Mouse (Mus musculus) regulatory T cell (primary cell): ENCODE data around the gene Strip2.

ENCODE experiments used
- in situ Hi-C: fragments of 300-600 bp; cut with MboI, MseI; formaldehyde crosslinking; loops from one replicate; pipeline ENCODE4 v1.15.1; 2025; ENCODE audit warnings: high pct_unique_total_duplicates

The Strip2 gene

DNA sequence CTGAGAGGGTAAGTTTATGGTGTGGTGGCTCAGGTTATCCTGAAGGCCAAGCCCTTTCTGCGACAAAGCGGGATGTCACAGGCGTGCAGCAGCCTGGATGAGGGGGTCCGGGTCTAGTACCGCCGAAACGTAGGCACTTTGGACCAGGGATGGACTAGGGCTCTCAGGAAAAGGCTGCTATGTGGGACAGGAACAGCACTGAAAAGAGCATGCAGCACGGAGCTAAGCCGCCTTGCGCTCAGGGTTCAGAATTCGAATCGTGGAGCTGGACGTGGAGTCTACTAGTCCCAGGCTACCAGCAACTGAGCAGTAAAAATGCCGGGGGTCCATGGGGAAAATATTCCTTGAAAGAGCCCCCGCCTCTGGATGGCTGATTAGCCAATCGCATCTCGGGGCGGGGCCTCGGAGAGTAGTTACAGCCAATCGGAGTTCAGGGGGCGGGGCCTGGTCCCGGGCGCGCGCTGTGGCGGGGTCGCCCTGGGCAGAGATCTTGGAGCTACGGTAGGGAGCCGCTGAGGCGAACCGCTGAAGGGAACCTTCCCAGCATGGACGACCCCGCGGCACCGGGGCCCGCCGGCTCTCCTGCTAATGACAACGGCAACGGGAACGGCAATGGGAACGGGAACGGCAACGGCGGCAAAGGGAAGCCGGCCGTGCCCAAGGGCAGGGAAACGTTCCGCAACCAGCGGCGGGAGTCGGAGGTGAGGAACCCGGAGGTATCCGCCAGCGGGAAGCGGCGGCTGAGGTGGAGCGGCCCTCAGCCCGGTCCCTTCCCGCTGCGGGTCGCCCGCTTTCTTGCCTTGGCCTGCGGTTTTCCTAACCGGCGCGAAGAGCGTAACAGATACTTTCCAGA lies at the start of gene Strip2:
TSS of gene Strip2 (plus strand) at position 483 of the 853 bp plus-strand sequence.
- in situ Hi-C loops = no loop called here

DNA sequence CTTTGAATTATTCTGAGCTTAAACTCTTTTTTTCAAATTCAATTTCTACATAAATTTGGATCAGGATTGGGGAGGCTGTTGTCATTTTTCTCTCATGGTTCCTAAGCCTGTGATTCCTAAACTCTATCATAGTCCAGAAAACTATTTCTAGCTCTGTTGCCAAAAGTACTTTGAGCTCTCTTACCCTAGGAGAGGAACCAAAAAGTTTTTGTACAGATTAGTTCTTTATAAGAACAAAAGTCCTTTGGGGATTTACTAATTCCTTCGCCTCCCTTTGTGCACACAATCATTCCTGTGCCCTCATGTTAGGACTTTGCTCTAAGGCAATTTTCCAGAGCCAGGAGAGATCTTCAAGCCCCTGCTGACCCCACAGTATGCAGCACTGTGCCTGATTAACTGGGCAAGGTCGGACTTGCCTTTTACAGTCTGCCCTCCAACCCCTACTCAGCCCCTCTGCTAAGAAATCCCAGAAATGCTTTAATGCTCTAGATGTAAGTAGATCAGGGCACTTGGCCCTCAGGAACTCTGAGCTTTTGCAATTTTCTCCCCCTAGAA lies 48.4 kb upstream of the Strip2 start:
- in situ Hi-C loops = no loop called here

DNA sequence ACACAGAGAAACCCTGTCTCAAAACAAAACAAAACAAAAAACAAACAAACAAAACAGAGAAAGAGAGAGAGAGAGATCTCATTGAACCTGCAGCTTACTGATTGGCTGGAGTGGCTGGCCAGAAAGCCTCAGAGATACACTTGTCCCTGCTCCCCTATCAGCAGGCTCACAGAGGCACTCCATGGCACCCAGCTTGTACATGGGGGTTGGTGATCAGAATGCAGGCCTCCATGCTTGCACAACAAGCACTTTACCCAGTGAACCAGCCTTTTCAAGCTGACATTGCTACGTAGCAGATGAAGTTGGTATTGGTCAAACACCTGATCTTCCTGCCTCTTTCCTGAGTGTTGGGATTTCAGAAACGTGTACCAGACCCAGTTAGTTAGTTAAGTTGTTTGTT lies 43.2 kb upstream of the Strip2 start:
- in situ Hi-C loops = no loop called here

DNA sequence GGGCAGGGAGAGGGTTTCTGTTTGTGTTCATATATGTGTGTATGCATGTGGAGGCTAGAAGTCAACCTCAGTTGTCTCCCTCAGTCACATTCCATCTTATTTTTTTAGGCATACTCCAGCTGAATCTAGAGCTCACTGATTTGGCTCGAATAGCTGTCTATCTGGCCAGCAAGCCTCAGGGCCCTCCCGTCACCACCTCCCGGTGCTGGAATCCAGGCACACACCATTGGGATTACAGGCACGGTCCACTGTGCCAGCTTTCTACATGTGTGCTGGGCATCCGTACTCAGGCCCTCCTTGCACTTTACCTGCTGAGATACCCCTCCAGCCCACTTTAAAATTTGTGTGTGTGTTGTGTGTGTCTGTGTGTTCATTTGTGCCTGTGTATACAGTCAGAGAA lies 41.2 kb upstream of the Strip2 start:
- in situ Hi-C loops = no loop called here

DNA sequence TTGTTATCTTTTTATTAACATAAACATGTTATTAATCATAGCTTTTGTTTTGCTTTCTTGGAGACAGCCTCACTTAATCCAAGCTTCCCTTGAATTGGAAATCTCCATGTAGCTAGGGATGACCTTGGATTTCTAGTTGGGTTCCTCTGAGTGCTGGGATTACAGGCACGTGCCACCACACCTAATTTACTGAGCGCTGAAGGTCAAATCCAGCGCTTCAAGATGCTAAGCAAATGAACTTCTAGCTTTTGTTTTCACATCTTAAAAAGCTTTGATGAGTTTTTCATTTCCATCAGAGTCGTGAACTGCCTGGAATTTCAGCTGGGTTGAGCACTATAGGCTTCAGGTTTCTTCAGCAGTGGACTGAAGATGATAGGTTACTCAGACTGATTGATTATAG lies 40.0 kb upstream of the Strip2 start:
- in situ Hi-C loops = no loop called here

DNA sequence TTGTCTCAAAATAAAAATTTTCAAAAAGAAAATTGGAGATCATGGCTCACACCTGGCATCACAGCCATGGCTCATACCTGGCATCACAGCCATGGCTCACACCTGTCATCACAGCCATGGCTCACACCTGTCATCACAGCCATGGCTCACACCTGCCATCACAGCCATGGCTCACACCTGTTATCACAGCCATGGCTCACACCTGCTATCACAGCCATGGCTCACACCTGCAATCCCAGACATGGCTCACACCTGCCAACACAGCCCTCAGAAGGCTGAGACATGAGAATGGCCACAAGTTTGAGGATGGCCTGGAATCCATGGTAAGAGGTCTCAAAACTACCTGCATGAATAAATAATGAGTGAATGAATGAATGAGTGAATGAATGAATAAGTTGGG lies 37.2 kb upstream of the Strip2 start:
- in situ Hi-C loops = no loop called here

DNA sequence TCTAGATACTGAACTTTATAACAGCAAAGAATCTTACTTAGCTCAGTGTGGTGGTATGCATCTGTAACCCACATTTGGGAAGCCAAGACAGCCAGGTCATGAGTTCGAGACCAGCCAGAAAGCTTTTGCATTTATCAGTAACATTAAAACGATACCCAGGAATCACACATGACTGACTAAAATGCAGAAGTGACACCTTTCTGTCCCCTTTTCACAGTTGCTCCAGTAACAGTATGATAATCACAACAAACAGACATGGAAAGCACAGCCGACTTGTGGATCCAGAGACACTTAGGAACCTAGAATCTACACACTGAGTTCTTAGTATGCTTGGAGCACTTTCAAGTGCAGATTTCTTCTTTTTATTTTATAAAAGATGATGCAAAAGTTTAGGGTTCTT lies 36.0 kb upstream of the Strip2 start:
- in situ Hi-C loops = no loop called here

DNA sequence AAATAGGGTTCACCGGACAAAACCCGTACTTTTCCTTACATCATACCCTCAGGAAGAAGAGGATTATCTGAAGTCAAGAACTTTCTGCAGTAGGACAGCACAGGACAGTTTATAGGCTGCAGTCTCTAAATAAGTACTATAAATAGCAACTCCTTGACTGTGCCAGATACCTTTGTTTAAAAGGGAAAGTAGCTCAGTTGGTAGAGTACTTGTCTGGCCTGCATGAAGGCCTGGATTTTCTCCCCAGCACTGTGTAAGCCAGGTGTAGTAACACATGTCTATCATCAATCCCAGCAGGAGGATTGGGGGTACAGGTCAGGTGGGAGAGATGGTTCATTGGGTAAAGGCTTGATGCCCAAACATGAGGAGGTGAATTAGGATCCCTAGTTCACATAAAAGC lies 34.9 kb upstream of the Strip2 start:
- in situ Hi-C loops = no loop called here

DNA sequence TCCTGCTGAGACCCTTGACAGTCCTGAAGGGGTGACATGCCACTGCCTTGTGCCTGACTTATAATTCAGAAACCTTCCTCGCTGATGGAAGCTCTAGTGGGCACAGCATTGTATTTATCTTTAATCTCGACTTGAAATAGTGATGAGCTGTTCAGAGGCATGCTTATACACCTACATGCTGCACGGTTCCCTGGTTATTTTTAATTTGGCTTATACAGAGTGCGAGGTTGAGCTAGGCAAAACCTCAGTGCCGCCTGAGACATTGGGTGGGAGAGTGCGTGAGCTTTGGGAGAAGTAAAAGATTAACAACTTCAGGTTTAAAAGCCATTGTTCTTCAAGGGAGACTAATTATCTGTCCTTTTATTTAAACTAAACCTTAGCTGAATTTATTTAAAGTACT lies 33.9 kb upstream of the Strip2 start:
- in situ Hi-C loops = no loop called here

DNA sequence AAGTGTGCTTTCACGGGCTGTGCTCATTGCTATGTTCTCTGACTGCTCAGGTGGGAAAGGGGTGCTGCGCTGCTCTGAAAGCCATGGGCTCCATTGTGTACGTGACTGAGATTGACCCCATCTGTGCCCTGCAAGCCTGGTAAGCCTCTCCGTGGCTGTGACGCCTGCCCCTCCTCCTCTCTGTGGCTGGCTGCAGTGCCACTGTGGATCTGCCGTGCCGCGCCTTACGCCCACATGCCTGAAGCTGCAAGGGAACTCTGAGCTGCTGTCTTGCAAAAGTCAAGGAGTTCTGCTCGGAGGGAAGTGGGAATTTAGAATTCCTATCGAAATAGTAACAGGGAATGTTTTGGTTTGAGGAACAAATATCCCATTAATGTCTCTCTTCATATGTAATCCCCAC lies 25.7 kb upstream of the Strip2 start:
- in situ Hi-C loops = no loop called here

DNA sequence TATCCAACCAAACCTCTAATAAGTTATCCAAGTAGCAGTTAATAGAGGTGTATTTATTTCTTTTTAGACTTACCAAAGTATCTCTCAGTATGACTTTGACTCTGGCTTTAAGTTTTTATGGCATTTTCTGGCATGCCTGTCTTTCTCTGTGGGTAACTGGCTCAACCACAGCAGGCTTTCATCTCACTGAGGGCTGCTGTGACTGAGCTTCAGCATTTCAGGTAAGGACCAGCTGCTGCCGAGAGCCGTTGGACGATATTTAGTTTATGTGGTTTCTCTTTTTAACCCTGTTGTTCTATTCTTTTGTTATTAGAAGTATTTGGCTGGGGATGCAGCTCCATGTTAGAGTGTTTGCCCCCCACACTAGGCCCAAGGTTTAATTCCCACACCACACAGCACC lies 19.8 kb upstream of the Strip2 start:
- in situ Hi-C loops = no loop called here

DNA sequence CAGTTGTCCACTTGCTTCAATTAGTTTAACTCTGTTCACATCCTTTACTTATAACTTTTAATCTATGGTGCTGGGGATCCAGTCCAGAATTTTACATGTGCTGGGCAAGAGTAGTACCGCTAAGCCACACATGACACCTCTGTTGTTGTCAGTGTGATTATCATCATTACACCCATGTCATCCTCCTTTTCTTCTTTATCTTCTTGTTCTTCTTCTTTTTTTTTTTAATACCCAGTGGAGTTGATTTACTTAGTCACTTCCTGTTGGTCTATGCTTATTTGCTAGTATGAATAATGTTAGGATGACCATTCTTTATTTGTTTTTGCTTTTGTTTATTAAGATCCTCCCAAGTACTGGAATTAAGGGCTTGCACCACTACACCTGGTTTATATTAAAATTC lies 15.4 kb upstream of the Strip2 start:
- in situ Hi-C loops = no loop called here

DNA sequence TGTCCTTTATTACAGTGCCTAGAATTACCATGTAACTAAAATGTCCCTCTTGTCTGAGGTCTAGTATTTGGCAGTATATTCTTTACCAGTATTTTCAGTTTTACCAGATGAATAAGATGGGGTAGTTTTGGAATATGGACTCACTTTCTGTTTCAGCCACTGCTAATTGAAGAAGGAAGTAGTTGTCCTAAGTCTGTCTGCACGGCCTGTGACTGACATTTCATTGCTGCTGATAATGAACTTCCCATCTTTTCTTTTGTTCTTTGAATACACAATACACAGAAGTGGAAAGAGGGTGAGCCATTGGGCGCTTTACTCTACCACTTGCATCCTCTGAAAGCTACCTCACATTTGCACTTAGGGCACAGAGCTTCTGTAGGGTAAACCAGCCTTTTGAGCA lies 14.6 kb upstream of the Strip2 start:
- in situ Hi-C loops = no loop called here

DNA sequence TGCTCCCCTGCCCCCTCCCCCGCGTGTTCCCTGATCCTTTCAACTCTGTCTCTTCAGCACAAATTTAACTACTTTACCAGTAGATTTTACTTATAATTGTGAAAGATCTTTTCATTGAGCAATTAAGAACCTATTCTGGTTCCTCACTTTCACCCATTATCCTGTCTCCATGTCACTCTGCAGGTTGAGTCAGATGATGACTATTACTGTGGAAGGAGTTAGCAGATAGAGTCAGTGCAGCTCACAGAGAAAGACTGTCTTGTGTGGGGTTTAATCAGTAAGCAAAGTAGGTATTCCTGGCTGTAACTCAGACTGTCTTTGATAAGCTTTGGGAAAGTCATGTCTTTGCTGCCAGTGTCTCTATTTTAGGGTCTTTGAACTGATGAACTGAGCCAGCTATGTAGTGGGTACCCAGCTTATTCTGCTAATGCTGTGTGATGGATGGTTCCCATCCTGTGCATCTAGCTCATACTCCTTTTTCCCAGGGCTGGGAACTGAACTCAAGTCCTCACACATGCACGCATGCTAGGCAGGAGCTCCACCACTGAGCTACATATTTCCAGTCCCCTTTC lies 13.4 kb upstream of the Strip2 start:
- in situ Hi-C loops = no loop called here

DNA sequence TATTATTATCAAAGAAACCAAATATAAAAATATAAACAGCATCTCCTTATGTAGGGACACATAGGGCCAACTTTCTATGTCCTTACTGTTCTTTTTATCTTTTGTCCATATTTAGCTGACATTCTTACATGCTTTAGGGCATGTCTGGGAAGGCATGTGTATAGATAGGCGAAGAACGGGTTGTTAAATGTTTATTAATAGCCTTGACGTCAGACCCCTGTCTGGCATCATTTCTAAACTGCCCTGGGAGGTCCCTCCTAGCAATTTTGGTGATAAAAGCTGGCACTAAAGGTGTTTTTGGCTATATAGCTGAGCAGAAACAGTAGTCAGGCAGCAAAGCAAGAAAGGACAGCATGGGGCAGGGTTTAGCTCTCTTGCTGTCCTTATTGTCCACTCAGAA lies 12.5 kb upstream of the Strip2 start:
- in situ Hi-C loops = no loop called here

DNA sequence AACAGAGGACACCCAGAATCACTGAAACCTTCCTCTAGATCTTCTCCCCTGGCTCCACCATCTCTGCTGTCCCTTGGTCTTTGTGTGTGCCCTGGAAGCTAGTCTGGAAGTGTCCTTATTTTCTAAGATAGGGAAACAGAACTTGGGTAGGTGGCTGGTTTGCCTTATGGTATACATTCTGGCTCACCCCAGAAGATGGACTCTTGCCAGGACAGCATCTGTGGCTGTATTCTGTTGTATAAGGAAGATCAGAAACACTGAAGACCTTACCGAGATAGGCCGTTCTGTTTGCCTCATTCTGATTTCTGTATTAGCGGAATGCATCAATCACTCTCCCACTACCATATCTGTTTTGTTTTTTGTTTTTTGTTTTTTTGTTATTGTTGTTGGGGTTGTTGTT lies 6.2 kb upstream of the Strip2 start:
- in situ Hi-C loops = no loop called here

DNA sequence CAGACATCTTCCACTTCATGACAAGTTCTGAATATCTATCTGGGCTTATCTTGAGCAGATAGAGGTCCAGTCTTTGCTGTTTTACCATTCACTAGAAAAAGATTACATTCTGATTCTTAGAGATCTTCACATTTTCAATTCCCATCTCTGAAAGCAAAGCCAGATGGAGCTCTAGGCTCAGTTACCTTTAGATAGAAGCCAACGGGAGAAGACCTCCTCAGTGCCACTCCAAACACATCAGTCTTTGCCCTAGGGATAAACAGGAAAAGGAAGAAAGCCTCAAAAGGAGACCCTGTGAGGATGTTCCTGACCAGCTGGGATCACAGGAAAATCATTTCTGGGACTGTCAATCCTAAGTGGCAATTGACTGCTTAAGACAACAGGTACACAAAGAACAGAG lies 3.1 kb upstream of the Strip2 start:
- in situ Hi-C loops = no loop called here

DNA sequence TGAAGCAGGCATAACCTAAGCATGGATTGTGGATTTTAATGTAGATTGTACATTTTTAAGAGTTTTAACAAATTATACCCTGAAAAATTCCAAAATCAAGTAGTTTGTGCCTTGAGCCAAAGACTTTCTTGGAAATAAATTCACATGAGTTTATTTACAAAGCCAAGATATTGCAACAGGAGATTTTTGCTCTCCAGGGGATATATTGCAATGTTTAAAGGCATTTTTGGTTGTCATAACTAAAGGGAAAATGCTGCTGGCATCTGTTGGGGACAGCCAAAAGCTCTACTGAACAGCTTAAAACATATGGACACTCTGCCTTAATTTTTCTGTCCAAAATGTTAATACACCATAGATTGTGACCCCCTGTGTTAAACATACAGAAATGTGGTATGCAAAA lies 2.7 kb upstream of the Strip2 start:
- in situ Hi-C loops = no loop called here

DNA sequence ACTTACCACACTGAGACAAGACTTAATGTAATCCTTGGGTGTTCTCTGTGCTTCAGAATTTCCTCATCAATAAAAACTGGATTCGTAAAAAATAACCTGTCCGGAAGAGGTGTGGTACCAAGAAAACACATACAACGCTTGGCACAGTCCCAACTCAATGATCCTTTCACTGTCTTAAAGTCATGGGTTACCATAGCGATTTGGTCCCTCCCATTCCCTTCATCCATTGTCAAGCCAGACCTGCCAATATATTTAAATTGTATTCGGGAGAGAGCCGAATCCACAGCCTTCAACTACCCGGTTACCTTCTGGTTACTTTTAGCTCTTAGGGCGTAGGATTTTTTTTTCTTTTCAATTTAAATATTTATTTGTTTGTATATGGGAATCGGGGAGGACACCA lies 976 bp upstream of the Strip2 start:
- in situ Hi-C loops = no loop called here

DNA sequence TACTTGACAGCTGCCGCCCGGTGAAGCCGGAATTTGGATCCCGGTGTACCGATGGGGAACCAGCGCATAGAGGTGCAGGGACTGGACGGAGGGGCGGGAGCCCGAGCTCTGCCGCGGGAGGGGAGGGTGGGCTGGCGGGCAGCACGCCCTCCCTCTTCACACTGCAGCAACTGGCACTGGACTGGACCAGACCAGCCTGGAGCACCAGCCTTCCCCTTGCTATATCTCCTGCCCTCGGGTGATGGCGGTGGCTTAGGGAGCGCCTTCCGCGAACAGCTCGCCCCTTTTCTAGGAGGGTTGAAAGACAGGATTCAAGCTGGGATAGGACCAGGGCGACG lies 540 bp downstream of the Strip2 start:
- in situ Hi-C loops = no loop called here

DNA sequence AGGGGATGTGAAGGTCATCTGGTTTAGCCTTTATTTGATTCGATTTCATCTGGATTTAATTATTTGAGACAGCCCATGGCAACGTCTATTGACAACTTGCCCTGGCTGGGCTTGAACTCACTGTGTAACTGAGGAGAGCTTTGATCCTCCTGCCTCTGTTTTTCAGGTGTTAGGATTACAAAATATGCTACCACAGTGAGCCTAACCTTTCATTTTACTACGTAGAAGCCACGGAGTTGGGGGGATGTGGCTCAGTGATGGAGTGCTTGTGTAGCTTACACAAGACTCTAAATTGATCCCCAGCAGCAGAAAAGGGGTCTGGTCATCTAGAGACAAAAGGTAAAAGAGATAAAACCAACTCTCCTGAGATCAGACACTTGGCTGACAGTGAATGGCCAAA lies 1.1 kb downstream of the Strip2 start:
- in situ Hi-C loops = no loop called here

DNA sequence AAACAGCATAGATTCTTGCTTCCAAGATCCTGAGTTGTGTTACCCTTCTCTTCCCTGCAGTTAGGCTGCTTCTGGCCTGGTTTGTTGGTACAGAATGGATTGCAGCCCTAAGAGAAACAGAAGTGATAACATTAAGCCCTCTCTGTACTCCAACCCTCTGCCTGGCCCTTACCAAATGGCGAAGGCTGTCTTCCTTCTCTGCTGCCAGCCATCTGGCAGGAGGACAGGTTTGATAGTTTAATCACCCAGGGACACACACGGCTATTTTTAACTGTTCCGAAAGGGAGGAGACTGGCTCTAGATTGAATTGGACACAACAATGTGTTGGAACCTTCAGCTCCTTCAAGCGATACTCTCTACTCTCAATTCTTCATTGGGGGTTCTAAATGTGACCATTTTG lies 6.7 kb downstream of the Strip2 start:
- in situ Hi-C loops = loop anchor here (10.0 kb wide), 1 partner anchor 771 kb away; the partner anchor contains the start of gene Cep41

DNA sequence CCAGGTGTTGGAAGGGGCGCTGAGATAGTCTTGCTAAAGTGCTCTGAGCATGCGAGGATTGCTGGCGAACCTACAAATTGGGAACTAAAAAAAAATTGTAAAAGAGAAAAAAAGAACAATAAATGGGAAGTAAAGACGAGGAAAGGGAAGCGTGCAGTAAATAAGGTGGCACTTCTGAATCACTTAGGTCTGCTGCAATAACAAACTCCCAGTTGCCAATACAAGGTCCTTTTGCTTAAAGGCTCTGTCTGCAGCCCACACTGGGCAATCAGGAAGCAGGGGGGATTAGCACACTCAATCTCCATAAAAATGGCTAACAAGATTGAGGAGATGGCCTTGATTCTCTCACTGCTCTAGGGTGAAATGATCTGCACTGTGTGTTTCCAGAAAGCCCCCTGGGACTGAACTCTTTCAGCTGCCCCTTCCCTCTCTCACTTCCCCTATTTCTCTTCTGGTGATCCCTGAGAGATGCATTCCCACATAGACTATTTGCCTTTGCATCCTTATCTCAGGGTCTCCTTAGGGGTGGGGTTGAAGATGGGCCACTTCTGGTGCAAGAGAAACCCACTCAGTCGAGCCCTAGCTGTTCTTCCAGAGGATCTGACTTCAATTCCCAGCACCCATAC lies 8.9 kb downstream of the Strip2 start:
- in situ Hi-C loops = loop anchor here (10.0 kb wide), 1 partner anchor 769 kb away; the partner anchor contains the start of gene Cep41
